Mouse (Mus musculus) kidney, adult 2 months (tissue): ENCODE measurements around the gene Dhx8.

Source experiments
- CTCF ChIP-seq: fragments of 200-500 bp; conservative IDR thresholded peaks from 2 replicates; pipeline ENCODE4 v1.5.1; 2011; ENCODE audit warnings: low read depth, mild to moderate bottlenecking, control low read depth, low read length, moderate library complexity, mixed read lengths; ENCODE audit not compliant: insufficient read depth, insufficient read length
- POLR2A ChIP-seq: fragments of 200-500 bp; IDR thresholded peaks from one replicate; pipeline ENCODE4 v1.6.1; 2011; ENCODE audit warnings: low read depth, low read length, control low read depth

DNA sequence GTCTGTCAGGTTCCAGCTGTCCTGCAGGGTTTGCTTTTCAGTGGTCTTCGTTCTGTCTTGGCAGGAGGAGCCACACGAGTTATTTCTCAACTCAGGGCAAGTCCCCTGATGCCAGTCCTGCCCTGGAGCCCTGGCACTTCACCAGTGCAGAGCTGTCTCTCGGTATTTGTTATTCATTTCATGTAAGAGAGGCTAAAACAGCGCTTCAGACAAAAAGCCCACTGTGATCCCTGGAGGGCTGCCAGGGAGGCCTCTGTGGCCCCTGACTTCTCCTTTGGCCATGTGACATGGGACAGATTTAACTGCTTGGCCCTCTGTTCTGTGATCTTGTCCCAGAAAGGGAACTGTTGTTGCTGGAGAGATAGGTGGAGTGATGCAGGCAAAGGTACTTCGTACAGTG, 25.7 kb downstream of the Dhx8 start:
- no peak for TF ChIP-seq CTCF
- no peak for TF ChIP-seq POLR2A
